ENCODE assay signal across 8 mouse cellular contexts in the genomic region with DNA sequence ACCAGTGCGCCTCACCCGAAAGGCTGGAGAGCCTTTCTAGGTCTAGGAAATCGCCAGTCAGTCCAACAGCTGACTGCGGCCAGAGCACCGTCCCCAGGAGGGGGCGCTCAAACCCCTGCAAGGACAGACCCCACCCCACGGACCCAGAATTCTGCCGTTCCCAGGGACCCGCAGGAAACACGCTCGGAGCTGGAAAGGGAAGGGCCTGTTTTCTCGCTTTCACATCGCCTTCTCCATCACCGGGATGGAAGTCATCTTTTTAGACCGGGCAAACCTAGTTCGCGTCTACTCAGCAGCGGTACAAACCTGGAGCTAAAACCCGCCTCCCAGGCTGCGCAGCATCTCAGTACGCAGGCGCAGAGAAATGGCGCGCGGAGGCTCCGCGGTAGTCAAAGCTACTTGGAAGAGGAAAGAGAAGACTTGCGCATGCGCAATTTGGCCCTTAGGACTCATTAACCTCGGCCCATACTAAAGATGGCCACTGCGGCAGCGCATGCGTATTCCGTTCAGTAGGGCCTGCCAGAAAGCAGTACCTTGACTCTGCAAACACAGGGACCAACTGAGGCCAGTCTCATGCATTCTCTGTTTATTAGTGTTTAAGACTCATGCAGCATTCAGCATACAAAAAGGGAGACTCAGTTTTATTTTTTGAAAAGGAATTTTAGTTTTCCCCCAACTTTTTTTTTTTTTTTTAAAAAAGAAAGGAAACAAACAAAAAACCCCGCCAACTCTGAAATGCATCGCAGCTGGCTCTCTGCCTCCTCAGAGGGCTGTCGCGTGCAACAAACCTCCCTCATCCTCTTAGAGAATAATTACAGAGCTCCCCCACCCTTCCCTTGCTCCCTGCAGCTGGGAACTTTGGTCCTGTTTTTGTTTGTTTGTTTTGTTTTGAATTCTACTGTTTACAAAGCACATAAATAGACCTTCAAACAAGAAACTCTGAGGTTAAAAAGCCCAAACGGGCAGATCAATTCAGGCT. TPM values are rescaled to one million over a fixed set of nuclear protein-coding genes. Genes with fewer than 3 reads are reported as not detected.
DNase-seq lines count a peak whose midpoint lies in the region; ATAC-seq lines count a peak whose summit lies in the region.

A gene (minus strand): TSS at position 382 of the 979 bp plus-strand sequence.

- H3K9me3 ChIP-seq in forebrain, embryonic 14.5 days (replicated peaks; ENCODE audit: control insufficient read depth, low read length), result no peaks in the 10 kb centered on the region
- H3K9me3 ChIP-seq in neural tube, embryonic 15.5 days (replicated peaks), result no peaks in the 10 kb centered on the region

- 1% methylated on average over 39 of the region's 39 CpGs for WGBS in forebrain, embryonic 14.5 days
- WGBS in neural tube, embryonic 15.5 days, result 3% methylated on average over 39 of the region's 39 CpGs

- intact Hi-C loops in heart, postnatal 14 days (cut with DNase I), result loop anchor here (10.0 kb wide), 1 partner anchor 88 kb away; no protein-coding TSS in a partner anchor

- peak; percentile 100 for DNase-seq in ES-CJ7 (ENCODE audit: low read depth, low spot score)
- DNase-seq in cerebellum, adult 11 months, result peak; percentile 97
- peak; percentile 100 for DNase-seq in forebrain, embryonic 14.5 days (ENCODE audit: low spot score)
- DNase-seq in heart, postnatal 14 days, result peak; percentile 95 to 96
- peak; percentile 99 for DNase-seq in layer of hippocampus, adult 11-12 months (ENCODE audit: low spot score)
- peak; percentile 98 for DNase-seq in lung, adult 18-20 months
- peak; percentile 98 for DNase-seq in testis, postnatal 14 days (ENCODE audit: low spot score)

- peaks cover 45% of the 10 kb centered on the region for H3K36me3 ChIP-seq in forebrain, embryonic 14.5 days (ENCODE audit: control insufficient read depth, insufficient read depth, low read length)
- peaks cover 29% of the 10 kb centered on the region for H3K36me3 ChIP-seq in neural tube, embryonic 15.5 days

- H3K27me3 ChIP-seq in forebrain, embryonic 14.5 days (replicated peaks; ENCODE audit: control insufficient read depth, insufficient read depth, low read length), result no peaks in the 10 kb centered on the region
- H3K27me3 ChIP-seq in neural tube, embryonic 15.5 days (replicated peaks), result no peaks in the 10 kb centered on the region

- peak within 1 kb of the TSS; percentile 73 for H3K4me3 ChIP-seq in forebrain, embryonic 14.5 days (ENCODE audit: low read depth, low read length)
- peak within 1 kb of the TSS; percentile 68 for H3K4me3 ChIP-seq in neural tube, embryonic 15.5 days (replicated peaks)

- peak within 1 kb of the TSS; percentile 88 for H3K9ac ChIP-seq in forebrain, embryonic 14.5 days (ENCODE audit: low read length)
- peak within 1 kb of the TSS; percentile 92 for H3K9ac ChIP-seq in neural tube, embryonic 15.5 days (replicated peaks)

- ATAC-seq in forebrain, embryonic 14.5 days, result peak; percentile 85
- ATAC-seq in neural tube, embryonic 15.5 days (ENCODE audit: low FRiP score), result peak; percentile 86

- H3K4me2 ChIP-seq in forebrain, embryonic 14.5 days (ENCODE audit: low read length), result peak within 1 kb of the TSS; percentile 96
- peak within 1 kb of the TSS; percentile 88 for H3K4me2 ChIP-seq in neural tube, embryonic 15.5 days

- peaks cover 33% of the 10 kb centered on the region for H3K4me1 ChIP-seq in forebrain, embryonic 14.5 days (ENCODE audit: control insufficient read depth, insufficient read depth, low read length)
- H3K4me1 ChIP-seq in neural tube, embryonic 15.5 days, result peaks cover 81% of the 10 kb centered on the region

- peak within 1 kb of the TSS; percentile 93 for H3K27ac ChIP-seq in forebrain, embryonic 14.5 days (ENCODE audit: low read depth, low read length)
- H3K27ac ChIP-seq in neural tube, embryonic 15.5 days (replicated peaks), result peak within 1 kb of the TSS; percentile 98

RNA-seq across cellular contexts. Expression of the gene that starts here (rescaled TPM):
- polyA plus RNA-seq in forebrain, embryonic 14.5 days (2014; fragmentation: Nextera tagmentation; extraction: Ambion mirVana), result 22.3 and 25.1 TPM in 2 replicates
- total RNA-seq in heart, postnatal 14 days (2021), result 10 to 100 TPM; 15.2 to 20.6 TPM
- polyA plus RNA-seq in neural tube, embryonic 15.5 days (2015; fragmentation: Nextera tagmentation; extraction: Ambion mirVana), result 52.5 and 80.1 TPM in 2 replicates

Comparison
In these comparisons a context has a peak if more than half of its experiments do, and no peak if none do; other contexts are left out.
1. Peak in every context shown above with its lines: DNase-seq, ATAC-seq, H3K4me3 ChIP-seq and H3K27ac ChIP-seq.